Mouse (Mus musculus) spleen, adult 2 months (tissue): ENCODE results near the gene Clasp2. TPM values are rescaled to one million over a fixed set of nuclear protein-coding genes. Genes with fewer than 3 reads are reported as not detected.
A peak's percentile ranks its signal among the peaks of the same experiment; 100 is the strongest.

Source experiments
- DNase-seq, 2 experiments: peaks; one replicate each; pipeline versions ENCODE4 v3.0.0 to v3.0.0-alpha.2; 2012 to 2021; ENCODE audit warnings: low spot score in 2 of 2, low read depth in 1 of 2
- H3K27ac ChIP-seq: fragments of 200-500 bp; 2 replicates; pipeline ENCODE4 v1.5.1; 2012; ENCODE audit warnings: low read length, inconsistent platforms; ENCODE audit not compliant: insufficient read depth
- H3K27me3 ChIP-seq: fragments of 200-500 bp; 2 replicates; pipeline ENCODE4 v1.6.1; 2012; ENCODE audit warnings: mild to moderate bottlenecking, moderate library complexity, low read length, inconsistent platforms; ENCODE audit not compliant: control insufficient read depth, insufficient read depth
- H3K36me3 ChIP-seq: fragments of 200-500 bp; 2 replicates; pipeline ENCODE4 v1.6.1; 2012; ENCODE audit warnings: mild to moderate bottlenecking, low read length, inconsistent platforms; ENCODE audit not compliant: control insufficient read depth, insufficient read depth
- H3K4me1 ChIP-seq: fragments of 200-500 bp; 2 replicates; pipeline ENCODE4 v1.6.1; 2011; ENCODE audit warnings: inconsistent platforms; ENCODE audit not compliant: control insufficient read depth, insufficient read depth, insufficient read length
- H3K4me3 ChIP-seq: fragments of 200-500 bp; 2 replicates; pipeline ENCODE4 v1.5.1; 2011; ENCODE audit warnings: mild to moderate bottlenecking, inconsistent platforms; ENCODE audit not compliant: insufficient read depth, insufficient read length; ENCODE audit errors: extremely low read depth
- CTCF ChIP-seq: fragments of 200-500 bp; IDR thresholded peaks from 2 replicates; pipeline ENCODE4 v1.5.1; 2011; ENCODE audit warnings: mild to moderate bottlenecking, inconsistent platforms; ENCODE audit not compliant: insufficient read depth, insufficient read length, insufficient replicate concordance; ENCODE audit errors: extremely low read depth
- POLR2A ChIP-seq: fragments of 200-500 bp; IDR thresholded peaks from 2 replicates; pipeline ENCODE4 v1.6.1; 2011; ENCODE audit warnings: low read depth, low read length, inconsistent platforms
- WGBS: fragments of 180-500 bp; shearing (Covaris S2); methylation state at CpG from one replicate; pipeline ENCODE4 v1.1.7; 2018; 5-methylcytosine and 5-hydroxymethylcytosine counted together
- polyA plus RNA-seq: library from polyadenylated mRNA; depleted of rRNA; stranded (reverse); fragments of >200 nt; gene quantifications from 2 replicates; pipeline ENCODE4 v1.2.3, GENCODE M21; 2012

The Clasp2 gene
- polyA plus RNA-seq, 1 experiment = 8.1 TPM

- Histone ChIP-seq H3K4me3 (no peak overlapping the region), H3K36me3 (peaks cover 2% of the 10 kb centered on the region; the same call in 1 of the 2 replicates), H3K27ac (peak overlapping the region; percentile 25; the same call in 1 of the 2 replicates), H3K4me1 (peaks cover 5% of the 10 kb centered on the region; the same call in 1 of the 2 replicates), H3K27me3 (no peaks in the 10 kb centered on the region)
- TF ChIP-seq POLR2A (no peak), CTCF (no peak)
- peak in 1 of 2 experiments; percentile 30 for DNase-seq
- WGBS = 8% methylated on average over 4 of the region's 4 CpGs
Measured at GRCm38 (mm10) chr9:113928591-113928990, 187.3 kb downstream of the Clasp2 start.

- no peak for DNase-seq
- Histone ChIP-seq H3K36me3 (no peaks in the 10 kb centered on the region), H3K27ac (no peak overlapping the region), H3K4me3 (no peak overlapping the region), H3K4me1 (peaks cover 5% of the 10 kb centered on the region; the same call in 1 of the 2 replicates), H3K27me3 (no peaks in the 10 kb centered on the region)
- TF ChIP-seq POLR2A (no peak), CTCF (no peak)
- 94% methylated on average over 1 of the region's 1 CpGs for WGBS
Measured at GRCm38 (mm10) chr9:113929676-113930075, 188.4 kb downstream of the Clasp2 start.

- H3K27ac ChIP-seq = peak within 1 kb of the TSS; percentile 84
- 1% methylated on average over 65 of the region's 86 CpGs for WGBS
- peak within 1 kb of the TSS; percentile 76 for H3K4me3 ChIP-seq
- no peaks in the 10 kb centered on the region for H3K27me3 ChIP-seq
- no peaks in the 10 kb centered on the region for H3K36me3 ChIP-seq
- peak; percentile 93 to 96 for DNase-seq
- TF ChIP-seq CTCF = no peak
- TF ChIP-seq POLR2A = peak; percentile 36; the same call in 1 of the 2 replicates
- H3K4me1 ChIP-seq = peaks cover 5% of the 10 kb centered on the region; the same call in 1 of the 2 replicates
Measured at GRCm38 (mm10) chr9:113930534-113931374, 189.5 kb downstream of the Clasp2 start, which contains the start of gene Ubp1. Gene Ubp1, plus strand, starts transcription at chr9:113930934.

- peak in 1 of 2 experiments; percentile 22 for DNase-seq
- Histone ChIP-seq H3K27ac (peak overlapping the region; percentile 57), H3K27me3 (no peaks in the 10 kb centered on the region), H3K4me3 (peak overlapping the region; percentile 76), H3K4me1 (peaks cover 5% of the 10 kb centered on the region; the same call in 1 of the 2 replicates), H3K36me3 (no peaks in the 10 kb centered on the region)
- WGBS = under 1% methylated on average over 72 of the region's 91 CpGs
- TF ChIP-seq POLR2A = no peak
- TF ChIP-seq CTCF = no peak
Measured at GRCm38 (mm10) chr9:113931375-113932099, 190.3 kb downstream of the Clasp2 start.

- 6% methylated on average over 8 of the region's 8 CpGs for WGBS
- H3K27me3 ChIP-seq = no peaks in the 10 kb centered on the region
- peak overlapping the region; percentile 57 for H3K27ac ChIP-seq
Measured at GRCm38 (mm10) chr9:113932100-113932470, 190.8 kb downstream of the Clasp2 start.

GRCm38 (mm10) chr9:113932501-113932900, 191.2 kb downstream of the Clasp2 start:
- no peak for TF ChIP-seq CTCF
- TF ChIP-seq POLR2A = no peak
- H3K27ac ChIP-seq = no peak overlapping the region; the same call in 1 of the 2 replicates
- peaks cover 5% of the 10 kb centered on the region; the same call in 1 of the 2 replicates for H3K4me1 ChIP-seq
- H3K4me3 ChIP-seq = peak overlapping the region; percentile 76; the same call in 1 of the 2 replicates
- DNase-seq = no peak
- 40% methylated on average over 11 of the region's 11 CpGs for WGBS
- no peaks in the 10 kb centered on the region for H3K27me3 ChIP-seq
- H3K36me3 ChIP-seq = no peaks in the 10 kb centered on the region

More at GRCm38 (mm10) chr9:113932100-113932470, 190.8 kb downstream of the Clasp2 start:
- Histone ChIP-seq H3K4me1 (peaks cover 5% of the 10 kb centered on the region; the same call in 1 of the 2 replicates), H3K4me3 (peak overlapping the region; percentile 76), H3K36me3 (no peaks in the 10 kb centered on the region)
- DNase-seq = no peak
- TF ChIP-seq CTCF (no peak), POLR2A (no peak)
